Mouse (Mus musculus) c-Kit-negative CD71-positive TER-119-positive erythroid progenitor cells, embryonic 14.5 days (primary cell): ENCODE data around the gene Nrxn1.
"Not testable (repeated sequence)": the region's sequence is repeated elsewhere in the genome, so short reads cannot be mapped to it uniquely, and the experiment has no call there.

Experiments used
- DNase-seq: peaks from one replicate; pipeline ENCODE4 v3.0.0-alpha.2; 2013; ENCODE audit warnings: low read depth, low spot score

The Nrxn1 gene

GRCm38 (mm10) chr17:90583826-90584534, 508.9 kb downstream of the Nrxn1 start:
- no peak for DNase-seq

- DNase-seq = no peak
Observed at GRCm38 (mm10) chr17:90583196-90583595, 509.7 kb downstream of the Nrxn1 start.

- no peak for DNase-seq
Observed at GRCm38 (mm10) chr17:90569877-90570276, 523.0 kb downstream of the Nrxn1 start.

- no peak for DNase-seq
Observed at GRCm38 (mm10) chr17:90565186-90565585, 527.7 kb downstream of the Nrxn1 start.

- no peak for DNase-seq
Observed at GRCm38 (mm10) chr17:90556376-90556775, 536.5 kb downstream of the Nrxn1 start.

- DNase-seq = no peak
Observed at GRCm38 (mm10) chr17:90550415-90550814, 542.5 kb downstream of the Nrxn1 start.

GRCm38 (mm10) chr17:90546806-90547205, 546.1 kb downstream of the Nrxn1 start:
- no peak for DNase-seq

- DNase-seq = no peak
Observed at GRCm38 (mm10) chr17:90544639-90545259, 548.1 kb downstream of the Nrxn1 start.

GRCm38 (mm10) chr17:90543986-90544638, 548.8 kb downstream of the Nrxn1 start:
- DNase-seq = no peak

- DNase-seq = no peak
Observed at GRCm38 (mm10) chr17:90531443-90531842, 561.4 kb downstream of the Nrxn1 start.

- DNase-seq = no peak
Observed at GRCm38 (mm10) chr17:90506026-90506425, 586.8 kb downstream of the Nrxn1 start.

- DNase-seq = not testable (repeated sequence)
Observed at GRCm38 (mm10) chr17:90503999-90504398, 588.9 kb downstream of the Nrxn1 start.

- DNase-seq = peak; percentile 1
Observed at GRCm38 (mm10) chr17:90501023-90501675, 591.7 kb downstream of the Nrxn1 start.

GRCm38 (mm10) chr17:90479531-90480250, 613.2 kb downstream of the Nrxn1 start:
- DNase-seq = no peak

GRCm38 (mm10) chr17:90456748-90457147, 636.1 kb downstream of the Nrxn1 start:
- no peak for DNase-seq

- DNase-seq = no peak
Observed at GRCm38 (mm10) chr17:90455904-90456303, 637.0 kb downstream of the Nrxn1 start.

- no peak for DNase-seq
Observed at GRCm38 (mm10) chr17:90455409-90455775, 637.5 kb downstream of the Nrxn1 start.

GRCm38 (mm10) chr17:90454738-90455408, 638.0 kb downstream of the Nrxn1 start:
- DNase-seq = no peak

GRCm38 (mm10) chr17:90454356-90454737, 638.5 kb downstream of the Nrxn1 start:
- no peak for DNase-seq

GRCm38 (mm10) chr17:90453280-90453679, 639.6 kb downstream of the Nrxn1 start:
- DNase-seq = no peak

- DNase-seq = no peak
Observed at GRCm38 (mm10) chr17:90452770-90453169, 640.1 kb downstream of the Nrxn1 start.
